Mouse (Mus musculus): Measurements from ENCODE around the gene Cabp1.

GRCm38 (mm10) chr5:115126578-115127312 is 67.4 kb downstream of the Cabp1 start:
- TF ChIP-seq CTCF (IDR thresholded peaks at IDR 0.05; ENCODE audit: low read depth, low read length) (no peak), GATA1 (IDR thresholded peaks at IDR 0.05; ENCODE audit: borderline replicate concordance, low read length) (no peak), TAL1 (conservative IDR thresholded peaks at IDR 0.05; ENCODE audit: low read depth, low read length) (no peak)
